Mouse (Mus musculus) heart, postnatal 0 days (tissue): ENCODE results near the gene Slc2a3. TPM values are rescaled to one million over a fixed set of nuclear protein-coding genes. Genes with fewer than 3 reads are reported as not detected.

Experiments used
- ATAC-seq: fragments of 200-750 bp; cut with Nextera tagmentation; 2 replicates; pipeline ENCODE4 v1.8.0; 2017; ENCODE audit warnings: low read depth, moderate number of reproducible peaks, moderate library complexity; ENCODE audit not compliant: insufficient read depth
- DNase-seq: peaks from one replicate; pipeline ENCODE4 v3.0.0-alpha.2; 2016; ENCODE audit warnings: low spot score
- H3K27ac ChIP-seq: fragments of 300-500 bp; sonication (generic); 2 replicates; pipeline ENCODE4 v1.5.1; 2014; ENCODE audit warnings: low read depth, mild to moderate bottlenecking
- H3K27me3 ChIP-seq: fragments of 300-500 bp; sonication (generic); 2 replicates; pipeline ENCODE4 v1.6.1; 2014; ENCODE audit warnings: low read length, mixed read lengths; ENCODE audit not compliant: control insufficient read depth, insufficient read depth
- H3K36me3 ChIP-seq: fragments of 300-500 bp; sonication (generic); replicated peaks from 2 replicates; pipeline ENCODE4 v1.6.1; 2014; ENCODE audit warnings: low read length, mixed read lengths; ENCODE audit not compliant: control insufficient read depth, insufficient read depth
- H3K4me1 ChIP-seq: fragments of 300-500 bp; sonication (generic); 2 replicates; pipeline ENCODE4 v1.6.1; 2014; ENCODE audit warnings: antibody characterized with exemption; ENCODE audit not compliant: control insufficient read depth, insufficient read depth
- H3K4me2 ChIP-seq: fragments of 300-500 bp; sonication (generic); 2 replicates; pipeline ENCODE4 v1.6.1; 2014; ENCODE audit warnings: low read depth, mild to moderate bottlenecking, low read length, moderate library complexity
- H3K4me3 ChIP-seq: fragments of 300-500 bp; sonication (generic); 2 replicates; pipeline ENCODE4 v1.5.1; 2014; ENCODE audit warnings: low read depth, low read length
- H3K9ac ChIP-seq: fragments of 300-500 bp; sonication (generic); replicated peaks from 2 replicates; pipeline ENCODE4 v1.6.1; 2014; ENCODE audit warnings: low read depth, low read length, mixed read lengths
- H3K9me3 ChIP-seq: fragments of 300-500 bp; sonication (generic); replicated peaks from 2 replicates; pipeline ENCODE4 v1.6.1; 2016; ENCODE audit warnings: low read length; ENCODE audit not compliant: control insufficient read depth
- CTCF ChIP-seq: IDR thresholded peaks from 2 replicates; pipeline ENCODE4 v1.5.1; 2016; ENCODE audit warnings: antibody characterized with exemption, control low read depth, low read depth
- EP300 ChIP-seq: IDR thresholded peaks from 2 replicates; pipeline ENCODE4 v1.6.1; 2016; ENCODE audit warnings: antibody characterized with exemption, low read depth
- WGBS: fragments of 180-500 bp; shearing (Covaris S2); extraction: QIAGEN DNeasy Blood & Tissue Kit; methylation state at CpG from one replicate; pipeline ENCODE4 v1.1.7; 2014; 5-methylcytosine and 5-hydroxymethylcytosine counted together
- polyA plus RNA-seq: library from polyadenylated mRNA; unstranded; fragments of >200 nt; fragmentation: Nextera tagmentation; extraction: Ambion mirVana; gene quantifications from 2 replicates; pipeline ENCODE4 v1.2.1, GENCODE M21; 2015
- total RNA-seq: library from RNA; depleted of rRNA; stranded (reverse); fragments of >200 nt; gene quantifications from 2 replicates; pipeline ENCODE4 v1.2.3, GENCODE M21; 2014; ENCODE audit warnings: low replicate concordance

Slc2a3 gene
- total and polyA plus RNA-seq, 2 experiments from 2014 or later: 1.7 to 21.6 TPM

- 21% methylated on average over 15 of the region's 15 CpGs for WGBS
- Histone ChIP-seq H3K4me3 (peak overlapping the region; percentile 85), H3K27me3 (no peaks in the 10 kb centered on the region), H3K4me1 (peaks cover 39% of the 10 kb centered on the region), H3K9ac (peak overlapping the region; percentile 97), H3K27ac (no peak overlapping the region), H3K36me3 (no peaks in the 10 kb centered on the region), H3K4me2 (peak overlapping the region; percentile 84), H3K9me3 (no peaks in the 10 kb centered on the region)
- TF ChIP-seq CTCF (no peak), EP300 (no peak)
- DNase-seq (no peak), ATAC-seq (no peak)
Measured at GRCm38 (mm10) chr6:122820799-122821650, 19.6 kb upstream of the Slc2a3 start.

GRCm38 (mm10) chr6:122820071-122820798 lies 18.8 kb upstream of the Slc2a3 start:
- Histone ChIP-seq H3K27ac (peak overlapping the region; percentile 91), H3K36me3 (no peaks in the 10 kb centered on the region), H3K4me1 (peaks cover 31% of the 10 kb centered on the region), H3K9ac (peak overlapping the region; percentile 97), H3K9me3 (no peaks in the 10 kb centered on the region), H3K27me3 (no peaks in the 10 kb centered on the region), H3K4me2 (peak overlapping the region; percentile 84), H3K4me3 (peak overlapping the region; percentile 85)
- TF ChIP-seq CTCF (no peak), EP300 (no peak)
- DNase-seq (no peak), ATAC-seq (peak; percentile 47)
- 1% methylated on average over 27 of the region's 38 CpGs for WGBS

- Histone ChIP-seq H3K4me3 (peak within 1 kb of the TSS; percentile 85), H3K9ac (peak within 1 kb of the TSS; percentile 97), H3K9me3 (no peaks in the 10 kb centered on the region), H3K27me3 (no peaks in the 10 kb centered on the region), H3K36me3 (no peaks in the 10 kb centered on the region), H3K4me2 (peak within 1 kb of the TSS; percentile 84), H3K4me1 (peaks cover 24% of the 10 kb centered on the region), H3K27ac (peak within 1 kb of the TSS; percentile 91)
- under 1% methylated on average over 50 of the region's 61 CpGs for WGBS
- ATAC-seq (peak; percentile 90), DNase-seq (peak; percentile 45)
- TF ChIP-seq CTCF (no peak), EP300 (no peak)
Measured at GRCm38 (mm10) chr6:122819306-122820070, 18.0 kb upstream of the Slc2a3 start, which contains the start of gene Foxj2. Gene Foxj2 (plus strand): TSS chr6:122819914.

GRCm38 (mm10) chr6:122813640-122814039 lies 12.2 kb upstream of the Slc2a3 start:
- no peak overlapping the region for H3K27ac ChIP-seq
- no peak overlapping the region for H3K4me3 ChIP-seq
- H3K36me3 ChIP-seq: no peaks in the 10 kb centered on the region
- H3K4me1 ChIP-seq: peaks cover 2% of the 10 kb centered on the region; the same call in 1 of the 2 replicates
- H3K4me2 ChIP-seq: no peak overlapping the region
- TF ChIP-seq CTCF: no peak
- TF ChIP-seq EP300: no peak
- no peak overlapping the region for H3K9ac ChIP-seq
- ATAC-seq (no peak), DNase-seq (no peak)
- 81% methylated on average over 4 of the region's 4 CpGs for WGBS
- no peaks in the 10 kb centered on the region for H3K9me3 ChIP-seq
- H3K27me3 ChIP-seq: no peaks in the 10 kb centered on the region

- H3K9me3 ChIP-seq: no peaks in the 10 kb centered on the region
Measured at GRCm38 (mm10) chr6:122812716-122813115, 11.3 kb upstream of the Slc2a3 start.

More at GRCm38 (mm10) chr6:122812716-122813115, 11.3 kb upstream of the Slc2a3 start:
- H3K4me1 ChIP-seq: peaks cover 2% of the 10 kb centered on the region; the same call in 1 of the 2 replicates
- H3K27ac ChIP-seq: no peak overlapping the region
- DNase-seq (no peak), ATAC-seq (no peak)
- TF ChIP-seq CTCF: no peak
- no peak overlapping the region for H3K9ac ChIP-seq
- H3K27me3 ChIP-seq: no peaks in the 10 kb centered on the region
- no peaks in the 10 kb centered on the region for H3K36me3 ChIP-seq
- no peak overlapping the region for H3K4me2 ChIP-seq
- H3K4me3 ChIP-seq: no peak overlapping the region
- 84% methylated on average over 4 of the region's 4 CpGs for WGBS
